In the genomic region with DNA sequence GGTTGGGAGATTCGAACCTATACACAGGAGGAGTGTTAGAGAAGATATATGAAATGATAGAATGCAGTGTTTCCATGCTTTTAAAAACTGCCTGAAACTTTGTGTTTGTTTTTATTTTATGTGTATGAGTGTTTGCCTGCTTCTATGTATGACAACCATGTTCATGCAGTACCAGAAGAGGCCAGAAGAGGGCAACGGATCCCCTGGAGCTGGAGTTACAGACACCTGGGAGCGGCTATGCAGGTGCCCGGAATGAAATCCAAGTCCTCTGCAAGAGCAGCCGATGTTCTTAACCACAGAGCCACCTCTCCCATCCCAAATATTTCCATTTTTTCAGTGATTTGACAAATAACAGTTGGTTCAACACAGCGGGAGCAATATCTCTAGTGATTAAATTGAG, we compare ENCODE assay signal across 7 mouse cellular contexts.
DNase-seq lines count a peak whose midpoint lies in the region; ATAC-seq and TF ChIP-seq lines count a peak whose summit lies in the region.

No protein-coding gene starts in this region.

- CTCF ChIA-PET in Patski (lab: Charles Lee) = interaction anchor here (0.7 kb wide), 3 partner anchors 32 to 176 kb away, joined by 3 to 4 read pairs (median 3); no protein-coding TSS in a partner anchor

- H3K27me3 ChIP-seq in E14TG2a.4 (ENCODE audit: insufficient read depth, low read length) (peaks cover 15% of the 10 kb centered on the region; the same call in 1 of the 2 replicates), Patski (no peaks in the 10 kb centered on the region)
- H3K27me3 ChIP-seq in cerebellum, adult 2 months (ENCODE audit: control insufficient read depth, insufficient read depth, low read length) = no peaks in the 10 kb centered on the region

- TF ChIP-seq POLR2A in cerebellum, adult 2 months (IDR thresholded peaks at IDR 0.05; ENCODE audit: borderline replicate concordance, insufficient read depth, low read length) = no peak

- H3K27ac ChIP-seq in cerebellum, adult 2 months (ENCODE audit: insufficient read depth, low read length) = no peak overlapping the region

- DNase-seq in kidney, adult 9 months = peak; percentile 59
- no peak for DNase-seq in kidney, adult 11 months
- DNase-seq in Patski (ENCODE audit: low read depth, low spot score) = no peak
- peak; percentile 46 to 54 for DNase-seq in kidney, postnatal 4 days
- DNase-seq in frontal cortex, adult 2 months (ENCODE audit: extremely low spot score in 1 of 2, low spot score in 1 of 2) = no peak
- DNase-seq in cerebellum, adult 2 months = no peak

- peak; percentile 70 for TF ChIP-seq CTCF in E14TG2a.4 (conservative IDR thresholded peaks at IDR 0.05; ENCODE audit: low read length)
- peak; percentile 78 for TF ChIP-seq CTCF in Patski (IDR thresholded peaks at IDR 0.05)
- TF ChIP-seq CTCF in cerebellum, adult 2 months (IDR thresholded peaks at IDR 0.05; ENCODE audit: borderline replicate concordance, insufficient read depth, low read depth, low read length) = no peak

- H3K4me3 ChIP-seq in E14TG2a.4 (replicated peaks; ENCODE audit: low read length) = no peak overlapping the region
- no peak overlapping the region for H3K4me3 ChIP-seq in cerebellum, adult 2 months (replicated peaks; ENCODE audit: insufficient read depth, low read depth, low read length)

- WGBS in cerebellum, adult 2 months = 60% methylated on average over 6 of the region's 6 CpGs

- ATAC-seq in Patski = no peak

- in situ Hi-C loops in Patski (cut with MboI; ENCODE audit: low pct_unique_long_range_greater_than_20kb) = loop anchor here (10.0 kb wide), 1 partner anchor 243 kb away; a partner anchor contains a TSS

- POLR2A ChIA-PET in Patski (lab: Charles Lee) = no interaction called here

- no peaks in the 10 kb centered on the region for H3K4me1 ChIP-seq in E14TG2a.4 (replicated peaks; ENCODE audit: low read depth, low read length)
- no peaks in the 10 kb centered on the region for H3K4me1 ChIP-seq in cerebellum, adult 2 months (ENCODE audit: control insufficient read depth, insufficient read depth, low read length)

- H3K9me3 ChIP-seq in E14TG2a.4 (ENCODE audit: low read length) = no peaks in the 10 kb centered on the region

- H3K36me3 ChIP-seq in E14TG2a.4 (ENCODE audit: insufficient read depth, low read length) = no peaks in the 10 kb centered on the region

Comparison
In these comparisons a context has a peak if more than half of its experiments do, and no peak if none do; other contexts are left out.
1. DNase-seq: peak in kidney, adult 9 months (single experiment) and kidney, postnatal 4 days (2 of 2); none in kidney, adult 11 months (single experiment), Patski (single experiment), frontal cortex, adult 2 months (0 of 2) and cerebellum, adult 2 months (0 of 2).